Mouse (Mus musculus): ENCODE data around the gene Lgr4.

GRCm38 (mm10) chr2:109986036-109986785 lies 68.8 kb downstream of the Lgr4 start:
- TF ChIP-seq CTCF (IDR thresholded peaks at IDR 0.05; ENCODE audit: insufficient read depth, low read length), result no peak
- no peak for TF ChIP-seq POLR2A (IDR thresholded peaks at IDR 0.05; ENCODE audit: borderline replicate concordance, extremely low read depth, low read depth, low read length)
